ENCODE assay signal across 8 mouse cellular contexts in genomic region chr2:13407272-13407671, GRCm38 (mm10).
DNase-seq lines count a peak whose midpoint lies in the region; ATAC-seq lines count a peak whose summit lies in the region.

No protein-coding gene starts in this region.

- H3K27ac ChIP-seq in embryonic facial prominence, embryonic 10.5 days (replicated peaks) = no peak overlapping the region
- H3K27ac ChIP-seq in hindbrain, embryonic 15.5 days (replicated peaks) = no peak overlapping the region
- no peak overlapping the region for H3K27ac ChIP-seq in neural tube, embryonic 14.5 days (ENCODE audit: low read depth, low read length)

- 52% methylated on average over 5 of the region's 5 CpGs for WGBS in embryonic facial prominence, embryonic 10.5 days
- WGBS in hindbrain, embryonic 15.5 days = 23% methylated on average over 5 of the region's 5 CpGs
- WGBS in neural tube, embryonic 14.5 days = 34% methylated on average over 5 of the region's 5 CpGs

- ATAC-seq in hindbrain, embryonic 15.5 days (ENCODE audit: low FRiP score, low read depth) = peak; percentile 87
- peak; percentile 75 for ATAC-seq in neural tube, embryonic 14.5 days (ENCODE audit: low read depth)

- H3K4me2 ChIP-seq in hindbrain, embryonic 15.5 days = no peak overlapping the region
- no peak overlapping the region for H3K4me2 ChIP-seq in neural tube, embryonic 14.5 days (ENCODE audit: low read depth, low read length)

- no peaks in the 10 kb centered on the region for H3K27me3 ChIP-seq in embryonic facial prominence, embryonic 10.5 days (replicated peaks; ENCODE audit: low read depth, poor library complexity, severe bottlenecking)
- H3K27me3 ChIP-seq in hindbrain, embryonic 15.5 days = no peaks in the 10 kb centered on the region
- H3K27me3 ChIP-seq in neural tube, embryonic 14.5 days (ENCODE audit: control insufficient read depth, insufficient read depth, low read length) = no peaks in the 10 kb centered on the region

- no peaks in the 10 kb centered on the region for H3K36me3 ChIP-seq in embryonic facial prominence, embryonic 10.5 days (replicated peaks)
- no peaks in the 10 kb centered on the region for H3K36me3 ChIP-seq in hindbrain, embryonic 15.5 days
- no peaks in the 10 kb centered on the region for H3K36me3 ChIP-seq in neural tube, embryonic 14.5 days (ENCODE audit: control insufficient read depth, insufficient read depth, low read length)

- H3K4me3 ChIP-seq in embryonic facial prominence, embryonic 10.5 days = no peak overlapping the region
- H3K4me3 ChIP-seq in hindbrain, embryonic 15.5 days = no peak overlapping the region
- no peak overlapping the region for H3K4me3 ChIP-seq in neural tube, embryonic 14.5 days (ENCODE audit: low read depth, low read length)

- peaks cover 9% of the 10 kb centered on the region for H3K4me1 ChIP-seq in embryonic facial prominence, embryonic 10.5 days
- peaks cover 9% of the 10 kb centered on the region; the same call in 1 of the 2 replicates for H3K4me1 ChIP-seq in hindbrain, embryonic 15.5 days (replicated peaks)
- 0 out of 2 replicates have a peak, but pooled peaks cover 4% of the 10 kb centered on the region for H3K4me1 ChIP-seq in neural tube, embryonic 14.5 days (ENCODE audit: control insufficient read depth, insufficient read depth, low read length)

- H3K9ac ChIP-seq in hindbrain, embryonic 15.5 days = no peak overlapping the region
- no peak overlapping the region for H3K9ac ChIP-seq in neural tube, embryonic 14.5 days (replicated peaks; ENCODE audit: low read depth, low read length)

- no peaks in the 10 kb centered on the region for H3K9me3 ChIP-seq in embryonic facial prominence, embryonic 10.5 days
- H3K9me3 ChIP-seq in hindbrain, embryonic 15.5 days = no peaks in the 10 kb centered on the region
- H3K9me3 ChIP-seq in neural tube, embryonic 14.5 days (ENCODE audit: control insufficient read depth, low read length) = no peaks in the 10 kb centered on the region

- peak; percentile 26 for DNase-seq in thymus, postnatal 0 days (ENCODE audit: low spot score)
- no peak for DNase-seq in thymus, postnatal 14 days
- DNase-seq in embryonic facial prominence, embryonic 10.5 days (ENCODE audit: low spot score) = peak; percentile 45
- no peak for DNase-seq in gastrocnemius, adult 18-20 months (ENCODE audit: low spot score)
- DNase-seq in thymus, postnatal 25 days = no peak
- DNase-seq in layer of hippocampus, adult 9-11 months = no peak

Comparison
In these comparisons a context has a peak if more than half of its experiments do, and no peak if none do; other contexts are left out.
1. DNase-seq: peak in thymus, postnatal 0 days (single experiment) and embryonic facial prominence, embryonic 10.5 days (single experiment); none in thymus, postnatal 14 days (single experiment), gastrocnemius, adult 18-20 months (single experiment), thymus, postnatal 25 days (single experiment) and layer of hippocampus, adult 9-11 months (single experiment).